Mouse (Mus musculus): Measurements from ENCODE around the gene Spag7. TPM values are rescaled to one million over a fixed set of nuclear protein-coding genes. Genes with fewer than 3 reads are reported as not detected.

Spag7 gene
- polyA plus RNA-seq, 1 experiment, result 76.0 TPM

DNA sequence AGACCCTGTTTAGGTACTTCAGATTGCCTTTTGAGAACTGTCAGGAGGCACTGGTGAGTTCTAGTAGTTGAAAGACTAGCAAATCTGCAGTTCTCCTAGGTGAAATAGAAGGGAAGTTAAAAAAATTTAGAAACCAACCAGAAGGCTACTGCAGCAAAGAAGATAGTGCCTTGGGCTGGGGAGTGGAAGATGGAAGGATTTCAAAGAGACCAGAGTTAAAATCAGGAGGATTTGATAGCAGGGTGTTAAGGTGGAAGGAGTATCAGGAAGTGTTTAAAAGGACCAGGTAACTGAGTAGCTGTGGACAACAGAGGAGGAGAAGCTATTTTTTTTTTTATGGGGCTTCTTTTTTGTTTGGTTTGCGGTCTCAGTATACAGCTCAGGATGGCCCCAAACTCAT, 31.5 kb downstream of the Spag7 start:
- DNase-seq (ENCODE audit: low read depth), result no peak
- TF ChIP-seq CTCF (IDR thresholded peaks at IDR 0.05; ENCODE audit: borderline replicate concordance, extremely low read depth, insufficient read depth, insufficient read length) (no peak), POLR2A (IDR thresholded peaks at IDR 0.05; ENCODE audit: borderline replicate concordance, extremely low read depth, insufficient read depth, insufficient read length, poor library complexity, severe bottlenecking) (no peak)

DNA sequence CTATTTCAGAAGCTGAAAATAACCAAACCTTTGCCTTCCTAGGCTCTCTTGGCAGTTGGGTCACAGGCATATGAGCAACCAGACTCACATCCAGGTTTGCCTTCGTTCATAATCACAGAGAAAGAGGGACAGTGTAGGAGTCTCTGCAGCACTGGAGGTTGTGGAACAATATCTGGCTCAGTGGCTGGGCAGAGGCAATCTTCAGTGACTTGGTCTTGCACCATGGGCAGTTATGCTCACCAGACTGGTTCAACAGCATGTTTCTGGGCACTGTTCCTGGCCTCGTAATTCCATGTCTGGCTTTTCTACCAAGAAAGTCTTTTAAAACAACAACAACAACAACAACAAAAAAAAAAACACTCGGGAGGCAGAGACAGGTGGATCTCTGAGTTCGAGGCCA, 33.6 kb downstream of the Spag7 start:
- TF ChIP-seq CTCF (IDR thresholded peaks at IDR 0.05; ENCODE audit: borderline replicate concordance, extremely low read depth, insufficient read depth, insufficient read length) (no peak), POLR2A (IDR thresholded peaks at IDR 0.05; ENCODE audit: borderline replicate concordance, extremely low read depth, insufficient read depth, insufficient read length, poor library complexity, severe bottlenecking) (no peak)
- DNase-seq (ENCODE audit: low read depth), result no peak

DNA sequence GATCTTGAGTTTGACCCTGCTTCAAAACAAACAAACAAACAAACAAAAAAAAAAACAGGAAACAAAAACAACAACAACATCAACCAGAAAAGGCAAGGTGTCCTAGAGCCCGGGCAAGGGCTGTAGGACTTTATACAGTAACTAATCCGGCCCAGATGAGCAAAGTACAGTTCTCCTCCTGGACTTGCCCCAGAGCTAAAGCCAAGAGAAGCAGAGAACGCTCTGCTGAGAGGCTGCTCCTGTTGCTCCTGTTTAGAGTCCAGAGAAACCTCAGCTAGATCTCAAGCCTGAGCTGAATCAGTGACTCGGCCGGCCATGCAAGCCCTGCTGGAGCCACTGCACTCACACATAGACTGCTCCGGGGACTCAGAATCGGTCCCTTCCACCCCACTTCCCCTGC, 39.1 kb downstream of the Spag7 start:
- TF ChIP-seq CTCF (IDR thresholded peaks at IDR 0.05; ENCODE audit: borderline replicate concordance, extremely low read depth, insufficient read depth, insufficient read length) (no peak), POLR2A (IDR thresholded peaks at IDR 0.05; ENCODE audit: borderline replicate concordance, extremely low read depth, insufficient read depth, insufficient read length, poor library complexity, severe bottlenecking) (no peak)
- DNase-seq (ENCODE audit: low read depth), result no peak

DNA sequence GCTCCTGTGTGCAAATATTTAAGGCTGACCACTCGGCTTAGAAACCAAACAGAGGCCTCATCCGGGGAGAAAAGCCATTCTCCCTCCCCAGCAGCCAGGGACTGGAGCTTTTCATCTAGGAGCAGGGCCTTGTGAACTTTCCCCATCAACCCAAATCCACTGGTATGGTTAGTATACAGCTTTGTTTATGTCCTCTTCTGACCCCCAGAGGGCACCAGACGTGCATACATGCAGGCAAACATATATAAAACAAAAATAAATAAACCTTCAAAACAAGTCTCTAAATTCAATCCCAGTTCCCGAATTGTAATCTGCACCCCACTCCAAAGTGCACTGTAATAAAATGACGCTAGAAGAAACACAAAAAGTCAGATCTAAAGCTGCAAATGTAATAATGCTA, 39.7 kb downstream of the Spag7 start:
- peak; percentile 52 for DNase-seq (ENCODE audit: low read depth)
- no peak for TF ChIP-seq POLR2A (IDR thresholded peaks at IDR 0.05; ENCODE audit: borderline replicate concordance, extremely low read depth, insufficient read depth, insufficient read length, poor library complexity, severe bottlenecking)
- TF ChIP-seq CTCF (IDR thresholded peaks at IDR 0.05; ENCODE audit: borderline replicate concordance, extremely low read depth, insufficient read depth, insufficient read length), result peak; percentile 40; the same call in 1 of the 2 replicates

DNA sequence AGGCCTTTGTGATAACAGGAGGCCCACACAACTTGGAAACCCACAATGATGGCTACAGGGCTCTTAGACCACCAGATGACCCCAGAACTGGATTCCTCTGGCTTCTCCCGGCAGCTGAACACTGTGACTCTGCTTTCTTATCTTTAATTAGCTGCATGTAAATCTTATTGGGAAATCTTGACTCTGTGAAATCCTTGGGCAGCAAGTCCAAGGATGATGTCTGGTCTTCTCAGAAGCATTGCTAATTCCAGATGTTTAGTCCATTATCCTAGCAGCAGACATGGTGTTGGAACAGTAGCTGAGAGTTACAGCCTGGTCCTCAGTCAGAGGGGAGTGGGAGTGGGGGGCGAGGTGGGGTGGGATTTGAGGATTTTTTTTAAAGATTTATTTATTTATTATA, 40.8 kb downstream of the Spag7 start:
- DNase-seq (ENCODE audit: low read depth), result no peak

DNA sequence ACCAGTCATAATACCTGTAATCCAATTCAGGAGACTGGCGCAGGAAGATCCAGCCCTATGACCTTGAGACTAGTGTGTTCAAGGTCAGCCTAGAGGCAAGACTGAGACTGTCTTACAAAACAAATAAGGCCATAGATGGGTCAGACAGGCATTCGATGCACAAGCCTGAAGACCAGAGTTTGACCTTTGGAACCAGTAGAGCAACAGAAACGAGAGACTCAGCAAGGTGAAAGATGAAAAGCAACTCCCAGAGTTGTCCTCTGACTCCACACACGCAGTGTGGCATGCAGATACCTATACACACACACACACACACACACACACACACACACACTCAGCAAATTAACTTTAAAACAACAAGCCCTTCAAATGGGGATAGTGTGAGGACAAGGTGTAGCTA, 42.3 kb downstream of the Spag7 start:
- no peak for DNase-seq (ENCODE audit: low read depth)

More for the DNA sequence above, 40.8 kb downstream of the Spag7 start:
- TF ChIP-seq CTCF (IDR thresholded peaks at IDR 0.05; ENCODE audit: borderline replicate concordance, extremely low read depth, insufficient read depth, insufficient read length) (no peak), POLR2A (IDR thresholded peaks at IDR 0.05; ENCODE audit: borderline replicate concordance, extremely low read depth, insufficient read depth, insufficient read length, poor library complexity, severe bottlenecking) (no peak)

DNA sequence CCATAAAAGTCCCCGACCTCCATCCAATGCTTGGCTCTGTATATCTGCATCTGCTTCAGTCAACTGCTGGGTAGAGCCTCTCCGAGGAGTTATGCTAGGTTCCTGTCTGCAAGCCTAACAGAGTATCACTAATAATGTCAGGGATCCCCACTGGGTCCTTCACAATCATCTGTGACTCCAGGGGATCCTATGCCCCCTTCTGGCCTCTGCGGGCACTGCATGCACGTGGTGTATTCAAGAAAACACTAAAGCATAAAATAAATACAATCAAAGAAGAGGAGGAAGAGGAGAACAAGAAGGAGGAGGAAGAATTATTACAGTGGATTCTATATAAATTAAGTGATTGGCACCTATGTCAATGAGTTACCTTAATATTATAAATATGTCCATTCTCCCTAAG, 43.7 kb downstream of the Spag7 start:
- TF ChIP-seq CTCF (IDR thresholded peaks at IDR 0.05; ENCODE audit: borderline replicate concordance, extremely low read depth, insufficient read depth, insufficient read length), result peak; percentile 68; the same call in 1 of the 2 replicates
- TF ChIP-seq POLR2A (IDR thresholded peaks at IDR 0.05; ENCODE audit: borderline replicate concordance, extremely low read depth, insufficient read depth, insufficient read length, poor library complexity, severe bottlenecking), result no peak
- peak; percentile 47 for DNase-seq (ENCODE audit: low read depth)

More for the DNA sequence above, 42.3 kb downstream of the Spag7 start:
- TF ChIP-seq CTCF (IDR thresholded peaks at IDR 0.05; ENCODE audit: borderline replicate concordance, extremely low read depth, insufficient read depth, insufficient read length), result no peak
- TF ChIP-seq POLR2A (IDR thresholded peaks at IDR 0.05; ENCODE audit: borderline replicate concordance, extremely low read depth, insufficient read depth, insufficient read length, poor library complexity, severe bottlenecking), result no peak

DNA sequence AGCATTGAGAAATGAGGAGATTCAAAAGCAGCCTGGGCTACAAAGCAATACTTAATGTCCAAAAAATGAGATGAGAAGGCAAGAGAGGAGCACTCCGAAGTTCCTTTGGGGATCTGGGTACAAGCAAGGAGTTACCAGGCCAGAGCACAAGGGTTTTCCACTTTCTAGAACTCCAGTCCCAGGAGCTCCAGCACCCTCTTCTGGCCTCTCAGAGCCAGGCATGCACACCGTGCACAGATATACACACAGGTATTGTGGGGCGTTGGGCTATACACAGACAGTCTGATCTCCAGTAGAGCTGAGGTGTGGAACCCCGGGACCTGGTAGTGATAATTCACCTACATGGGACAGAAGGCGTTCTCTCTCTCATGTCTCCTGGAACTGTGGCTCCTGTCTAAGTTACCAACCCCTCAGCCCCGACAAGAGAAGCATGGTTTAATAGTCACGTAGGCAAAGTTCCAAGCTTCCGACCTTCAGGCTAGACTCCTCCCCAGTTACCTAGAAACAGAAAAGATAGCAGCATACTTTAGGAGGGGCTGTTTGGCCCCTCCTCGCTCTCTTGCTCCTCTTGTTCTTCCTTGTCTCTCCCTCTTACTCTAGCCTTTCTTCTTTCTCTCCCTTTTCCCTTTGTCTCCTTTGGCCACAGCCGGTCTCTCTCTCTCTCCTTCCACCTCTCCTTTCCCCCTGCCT, 46.0 kb downstream of the Spag7 start:
- no peak for DNase-seq (ENCODE audit: low read depth)
- TF ChIP-seq CTCF (IDR thresholded peaks at IDR 0.05; ENCODE audit: borderline replicate concordance, extremely low read depth, insufficient read depth, insufficient read length), result peak; percentile 18; the same call in 1 of the 2 replicates
- TF ChIP-seq POLR2A (IDR thresholded peaks at IDR 0.05; ENCODE audit: borderline replicate concordance, extremely low read depth, insufficient read depth, insufficient read length, poor library complexity, severe bottlenecking), result no peak

DNA sequence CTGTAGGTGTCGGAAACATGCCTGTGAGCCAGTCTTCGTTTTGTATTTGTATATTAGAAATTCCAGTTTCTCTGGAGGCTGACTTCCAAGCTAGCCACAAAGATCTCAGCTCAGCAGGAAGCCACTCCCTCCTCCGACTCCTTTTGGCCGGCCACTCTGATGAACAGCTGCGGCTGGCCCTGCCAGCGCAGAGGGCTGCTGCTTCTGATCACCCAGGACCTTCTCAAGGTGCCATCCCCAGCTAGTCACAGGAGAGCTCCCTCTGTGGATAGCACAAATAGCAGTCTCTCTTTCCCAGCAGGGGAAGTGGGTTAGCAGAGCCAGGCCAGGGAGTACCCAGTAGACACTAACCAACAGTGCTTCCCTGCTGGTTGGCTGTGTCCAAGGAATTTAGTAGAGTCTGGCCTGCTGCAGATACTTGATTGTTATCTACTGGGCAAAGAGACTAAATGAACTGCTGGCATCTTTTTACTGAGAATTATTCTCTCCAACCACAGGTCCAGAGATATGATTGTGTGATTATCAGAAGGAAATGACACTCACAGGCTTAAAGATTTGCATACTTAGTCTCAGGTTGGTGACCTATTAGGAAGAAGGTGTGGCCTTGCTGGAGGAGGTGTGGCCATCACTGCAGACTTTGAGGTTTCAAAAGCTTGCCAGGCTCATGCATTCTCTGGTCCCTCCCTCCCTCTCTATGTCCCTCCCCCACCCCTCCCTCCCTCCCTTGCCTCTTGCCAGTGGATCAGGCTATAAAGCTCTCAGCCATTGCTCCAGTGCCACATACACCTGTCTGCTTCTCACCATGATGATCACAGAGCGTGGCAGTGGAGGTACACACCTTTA, 47.0 kb downstream of the Spag7 start:
- no peak for DNase-seq (ENCODE audit: low read depth)
- TF ChIP-seq CTCF (IDR thresholded peaks at IDR 0.05; ENCODE audit: borderline replicate concordance, extremely low read depth, insufficient read depth, insufficient read length), result no peak
- no peak for TF ChIP-seq POLR2A (IDR thresholded peaks at IDR 0.05; ENCODE audit: borderline replicate concordance, extremely low read depth, insufficient read depth, insufficient read length, poor library complexity, severe bottlenecking)

DNA sequence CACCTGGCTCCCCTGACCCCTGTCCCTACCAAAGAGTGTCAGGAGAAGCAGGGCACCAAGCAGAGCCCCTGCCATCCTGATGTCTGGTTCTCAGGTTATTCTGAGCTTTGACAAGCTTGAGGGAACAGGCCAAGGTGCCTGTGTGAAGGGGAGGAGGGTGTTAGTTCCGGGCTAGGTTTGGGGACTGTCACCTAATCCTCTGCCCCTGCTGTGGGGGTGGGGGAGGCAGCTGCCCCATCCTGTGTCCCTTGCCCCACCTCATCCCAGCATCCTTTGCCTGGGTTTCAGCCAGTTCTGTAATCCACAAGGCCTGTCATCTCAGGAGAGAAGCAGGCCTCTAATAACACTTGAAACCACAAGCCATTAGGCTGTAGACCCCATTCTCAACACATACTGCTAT, 50.1 kb downstream of the Spag7 start, which contains the start of gene Chrne:
Gene Chrne, minus strand, starts transcription at position 116 of the 400 bp plus-strand sequence.
- TF ChIP-seq POLR2A (IDR thresholded peaks at IDR 0.05; ENCODE audit: borderline replicate concordance, extremely low read depth, insufficient read depth, insufficient read length, poor library complexity, severe bottlenecking) (no peak), CTCF (IDR thresholded peaks at IDR 0.05; ENCODE audit: borderline replicate concordance, extremely low read depth, insufficient read depth, insufficient read length) (no peak)
- DNase-seq (ENCODE audit: low read depth), result no peak

DNA sequence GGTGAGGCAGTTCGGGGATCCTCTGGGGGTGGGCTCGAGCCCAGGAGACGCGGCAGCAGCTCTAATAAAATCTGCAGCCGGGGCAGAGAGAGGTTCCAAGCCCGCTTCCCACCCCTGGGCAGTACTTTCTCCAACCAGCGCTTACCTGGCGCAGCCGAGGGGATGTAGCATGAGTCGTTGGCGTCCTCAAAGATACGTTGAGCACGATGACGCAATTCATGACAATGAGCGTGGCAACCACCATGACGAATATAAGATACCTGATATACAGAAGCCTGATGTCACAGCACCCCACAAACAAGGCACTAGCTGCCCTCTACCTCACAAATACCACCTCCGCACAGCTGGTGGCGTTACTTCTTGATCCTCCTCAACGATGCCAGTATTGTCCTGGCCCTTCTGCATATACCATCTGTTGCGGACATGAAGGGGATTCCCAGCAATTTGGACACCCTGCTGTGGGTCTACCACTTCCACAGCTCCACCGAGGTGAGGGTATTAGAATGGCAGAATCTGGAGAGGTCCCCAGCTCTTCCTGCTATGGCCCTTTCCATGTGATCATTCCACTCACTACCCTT, 53.6 kb downstream of the Spag7 start, which contains the start of gene 4930544D05Rik:
Gene 4930544D05Rik, plus strand, starts transcription at position 333 of the 578 bp plus-strand sequence.
- TF ChIP-seq POLR2A (IDR thresholded peaks at IDR 0.05; ENCODE audit: borderline replicate concordance, extremely low read depth, insufficient read depth, insufficient read length, poor library complexity, severe bottlenecking) (no peak), CTCF (IDR thresholded peaks at IDR 0.05; ENCODE audit: borderline replicate concordance, extremely low read depth, insufficient read depth, insufficient read length) (no peak)
- no peak for DNase-seq (ENCODE audit: low read depth)

Measured in brain, embryonic 14.5 days (tissue).